Mouse (Mus musculus) ES-E14 (cell line): Measurements from ENCODE around the gene Abca4. TPM values are rescaled to one million over a fixed set of nuclear protein-coding genes. Genes with fewer than 3 reads are reported as not detected.
A peak's percentile ranks its signal among the peaks of the same experiment; 100 is the strongest.

Experiments
- DNase-seq: peaks from one replicate; pipeline ENCODE4 v3.0.0-alpha.2; 2013; ENCODE audit warnings: low read depth, low spot score
- H3K27ac ChIP-seq: 2 replicates; pipeline ENCODE4 v1.5.1; 2012; ENCODE audit warnings: low read depth, mild to moderate bottlenecking, low read length, moderate library complexity, mixed read lengths; ENCODE audit not compliant: poor library complexity, insufficient read depth, severe bottlenecking
- H3K36me3 ChIP-seq: 2 replicates; pipeline ENCODE4 v1.6.1; 2012; ENCODE audit warnings: mild to moderate bottlenecking, low read length, moderate library complexity, mixed read lengths; ENCODE audit not compliant: control insufficient read depth, poor library complexity, insufficient read depth, severe bottlenecking
- H3K4me1 ChIP-seq, 2 experiments: fragments of 150-350 bp in 1 of 2; sonication (generic) in 1 of 2; 2 replicates each; pipeline ENCODE4 v1.6.1; 2012; ENCODE audit warnings: low read length in 2 of 2, mild to moderate bottlenecking in 1 of 2, mixed read lengths in 1 of 2; ENCODE audit not compliant: control insufficient read depth in 2 of 2, insufficient read depth in 2 of 2, poor library complexity in 1 of 2
- H3K4me3 ChIP-seq, 2 experiments: fragments of 150-350 bp in 1 of 2; sonication (generic) in 1 of 2; 2 replicates each; pipeline ENCODE4 v1.5.1; 2012; ENCODE audit warnings: low read length in 2 of 2, low read depth in 1 of 2, mild to moderate bottlenecking in 1 of 2, mixed read lengths in 1 of 2; ENCODE audit not compliant: insufficient read depth in 1 of 2, poor library complexity in 1 of 2, severe bottlenecking in 1 of 2
- H3K9ac ChIP-seq: 2 replicates; pipeline ENCODE4 v1.6.1; 2012; ENCODE audit warnings: low read depth, mild to moderate bottlenecking, low read length, mixed read lengths; ENCODE audit not compliant: poor library complexity, insufficient read depth, severe bottlenecking
- H3K9me3 ChIP-seq: fragments of 150-350 bp; sonication (generic); 2 replicates; pipeline ENCODE4 v1.6.1; 2012; ENCODE audit warnings: low read depth, mild to moderate bottlenecking, low read length; ENCODE audit not compliant: control insufficient read depth, insufficient read depth
- CHD2 ChIP-seq: IDR thresholded peaks from 2 replicates; pipeline ENCODE4 v1.6.1; 2014; ENCODE audit warnings: mild to moderate bottlenecking, low read depth, low read length, inconsistent platforms
- HCFC1 ChIP-seq: IDR thresholded peaks from 2 replicates; pipeline ENCODE4 v1.6.1; 2012; ENCODE audit warnings: low read length, inconsistent platforms, borderline replicate concordance; ENCODE audit not compliant: insufficient read depth
- MAFK ChIP-seq: IDR thresholded peaks from 2 replicates; pipeline ENCODE4 v1.6.1; 2014; ENCODE audit warnings: mild to moderate bottlenecking, low read depth, low read length, inconsistent platforms; ENCODE audit not compliant: insufficient read depth
- ZC3H11A ChIP-seq: IDR thresholded peaks from 2 replicates; pipeline ENCODE4 v1.6.1; 2012; ENCODE audit warnings: low read depth, mild to moderate bottlenecking, inconsistent platforms, low read length, borderline replicate concordance
- ZNF384 ChIP-seq: IDR thresholded peaks from 2 replicates; pipeline ENCODE4 v1.6.1; 2012; ENCODE audit warnings: low read depth, low read length, inconsistent platforms
- in situ Hi-C, 2 experiments: fragments of 600-800 bp; cut with MboI; formaldehyde crosslinking; loops; one replicate each; pipeline ENCODE4 v1.15.1; 2025; ENCODE audit warnings: low sequenced_read_pairs in 2 of 2, inconsistent platforms in 1 of 2; ENCODE audit not compliant: unreplicated experiment in 2 of 2
- total RNA-seq: library from RNA; depleted of rRNA; stranded (reverse); fragments of 300-350 nt; gene quantifications from 2 replicates; pipeline ENCODE4 v1.2.3, GENCODE M21; 2012; rRNA removed

Gene Abca4
- total RNA-seq: 1.4 and 2.3 TPM in 2 replicates

DNA sequence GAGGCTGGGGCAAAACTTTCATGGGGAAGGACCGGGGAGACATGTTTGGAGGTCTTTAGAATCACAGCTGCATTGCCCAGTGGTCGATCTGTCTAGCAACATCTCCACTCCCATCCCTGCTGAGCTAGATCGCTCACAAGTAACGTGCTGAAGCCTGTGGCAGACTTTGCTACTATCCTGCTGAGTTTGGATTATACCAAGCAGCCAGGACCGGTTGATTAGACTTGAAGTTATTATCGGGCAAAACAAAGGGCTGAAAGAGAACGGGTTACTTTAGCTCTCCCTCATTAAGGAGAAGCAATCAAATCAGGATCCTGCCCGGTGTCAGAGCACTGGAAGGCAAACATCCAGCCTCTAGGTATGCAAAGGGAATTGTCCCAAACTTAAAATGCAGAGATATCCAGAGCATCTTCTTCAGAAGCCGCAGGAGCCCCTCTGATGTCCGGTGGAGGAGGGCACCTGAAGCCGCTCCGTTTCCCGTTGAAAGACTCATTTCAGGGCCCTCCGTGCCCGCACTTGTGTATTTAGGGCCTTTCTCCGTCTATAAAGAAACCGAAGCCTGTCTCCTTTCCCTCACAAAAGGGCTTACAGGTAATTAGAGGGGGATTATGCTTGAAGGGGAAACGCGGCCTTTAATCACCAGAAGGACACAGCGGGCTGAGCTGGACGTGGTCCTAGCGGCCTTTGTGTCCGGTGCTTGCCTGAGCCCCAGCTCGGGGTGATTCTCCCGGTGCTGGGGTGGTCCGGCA lies at the start of gene Abca4:
Gene Abca4 (plus strand): TSS at position 645 of the 749 bp plus-strand sequence.
- H3K4me3 ChIP-seq: no peak within 1 kb of the TSS
- no peak within 1 kb of the TSS for H3K27ac ChIP-seq
- DNase-seq: no peak

GRCm38 (mm10) chr3:121995125-121995524 lies 49.1 kb upstream of the Abca4 start:
- DNase-seq: no peak
- Histone ChIP-seq H3K27ac (no peak overlapping the region), H3K4me1 (peaks cover 6 to 7% of the 10 kb centered on the region in 2 experiments; a peak in 2 of 4 replicates), H3K9ac (no peak overlapping the region), H3K9me3 (no peaks in the 10 kb centered on the region), H3K4me3 (no peak overlapping the region), H3K36me3 (no peaks in the 10 kb centered on the region)
- in situ Hi-C loops: no loop called here
- no peak for TF ChIP-seq ZNF384
- no peak for TF ChIP-seq ZC3H11A
- TF ChIP-seq MAFK: no peak
- no peak for TF ChIP-seq CHD2
- no peak for TF ChIP-seq HCFC1

More for the DNA sequence above, at the start of gene Abca4:
- Histone ChIP-seq H3K9ac (no peak within 1 kb of the TSS), H3K36me3 (no peaks in the 10 kb centered on the region), H3K9me3 (no peaks in the 10 kb centered on the region), H3K4me1 (peaks cover 3 to 20% of the 10 kb centered on the region in 2 experiments; a peak in 3 of 4 replicates)
- TF ChIP-seq ZNF384 (no peak), MAFK (no peak), ZC3H11A (no peak), HCFC1 (no peak), CHD2 (no peak)
- in situ Hi-C loops: no loop called here

DNA sequence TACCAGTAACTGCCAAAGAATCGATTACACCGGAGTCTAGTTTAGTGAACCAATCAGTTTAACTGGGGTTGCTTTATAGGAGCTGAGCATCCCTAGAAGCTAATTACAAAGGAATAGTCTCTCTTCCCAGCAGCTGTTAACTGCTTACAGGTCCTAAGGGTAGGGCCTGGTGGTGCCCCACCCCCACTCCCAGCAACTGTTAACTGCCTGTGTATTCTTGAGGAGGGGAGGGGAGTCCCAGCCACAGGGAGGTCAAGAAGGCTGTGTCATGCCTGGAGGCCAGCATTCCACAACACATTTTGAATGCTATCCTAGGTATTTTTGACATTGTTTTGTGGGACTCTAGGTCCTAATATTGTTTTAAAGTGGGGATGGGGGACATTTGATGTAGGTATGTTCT lies 44.3 kb upstream of the Abca4 start:
- Histone ChIP-seq H3K9ac (no peak overlapping the region), H3K9me3 (no peaks in the 10 kb centered on the region), H3K36me3 (no peaks in the 10 kb centered on the region; the same call in 1 of the 2 replicates), H3K4me1 (peaks cover 7 to 9% of the 10 kb centered on the region in 2 experiments; a peak in 2 of 4 replicates), H3K27ac (peak overlapping the region; percentile 53), H3K4me3 (no peak overlapping the region)
- TF ChIP-seq ZNF384: no peak
- no peak for TF ChIP-seq ZC3H11A
- peak; percentile 33; the same call in 1 of the 2 replicates for TF ChIP-seq CHD2
- in situ Hi-C loops: no loop called here
- DNase-seq: peak; percentile 54

- Histone ChIP-seq H3K4me3 (no peak overlapping the region), H3K36me3 (no peaks in the 10 kb centered on the region; the same call in 1 of the 2 replicates), H3K9ac (no peak overlapping the region), H3K9me3 (no peaks in the 10 kb centered on the region), H3K4me1 (peaks cover 3 to 7% of the 10 kb centered on the region in 2 experiments; a peak in 1 of 4 replicates), H3K27ac (no peak overlapping the region)
- in situ Hi-C loops: no loop called here
- TF ChIP-seq ZNF384 (no peak), CHD2 (no peak), MAFK (no peak), HCFC1 (no peak), ZC3H11A (no peak)
- no peak for DNase-seq
These were observed 42.7 kb upstream of the Abca4 start for GRCm38 (mm10) chr3:122001568-122001967.

DNA sequence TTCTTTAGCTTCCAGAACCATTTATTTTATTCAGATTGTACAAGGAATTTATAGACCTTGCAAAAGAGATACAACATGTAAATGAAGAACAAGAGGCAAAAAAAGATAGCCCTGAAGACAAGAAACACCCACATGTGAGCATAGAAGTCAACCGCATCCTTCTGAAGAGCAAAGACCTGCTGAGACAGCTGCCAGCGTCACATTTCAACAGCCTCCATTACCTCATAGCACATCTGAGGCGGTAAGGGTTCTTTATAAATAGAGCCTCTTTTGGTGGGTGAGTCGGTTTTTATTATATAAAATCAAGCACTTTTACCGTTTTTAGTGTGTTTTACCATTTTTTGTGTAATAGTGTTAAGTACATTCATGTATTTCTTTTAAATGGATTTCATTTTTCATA lies 34.4 kb upstream of the Abca4 start:
- TF ChIP-seq HCFC1: no peak
- TF ChIP-seq CHD2: no peak
- no peak for TF ChIP-seq ZNF384
- TF ChIP-seq ZC3H11A: no peak
- no peak for TF ChIP-seq MAFK
- Histone ChIP-seq H3K4me1 (no peaks in the 10 kb centered on the region), H3K9me3 (no peaks in the 10 kb centered on the region), H3K9ac (no peak overlapping the region), H3K36me3 (peaks cover 6% of the 10 kb centered on the region), H3K27ac (no peak overlapping the region), H3K4me3 (no peak overlapping the region)
- DNase-seq: no peak
- in situ Hi-C loops: no loop called here
